Mouse (Mus musculus) G1E (cell line): Measurements from ENCODE around the gene Lefty2.

ENCODE experiments used
- CTCF ChIP-seq: IDR thresholded peaks from 2 replicates; pipeline ENCODE4 v1.5.1; 2012; ENCODE audit warnings: low read depth, low read length, inconsistent platforms, mixed read lengths
- GATA1 ChIP-seq: IDR thresholded peaks from 2 replicates; pipeline ENCODE4 v1.6.1; 2012; ENCODE audit warnings: borderline replicate concordance, low read length, inconsistent platforms, mixed read lengths
- GATA2 ChIP-seq: IDR thresholded peaks from 2 replicates; pipeline ENCODE4 v1.6.1; 2012; ENCODE audit warnings: low read depth, low read length, inconsistent platforms, borderline replicate concordance
- TAL1 ChIP-seq: conservative IDR thresholded peaks from 2 replicates; pipeline ENCODE4 v1.6.1; 2012; ENCODE audit warnings: low read depth, low read length, inconsistent platforms, mixed read lengths

DNA sequence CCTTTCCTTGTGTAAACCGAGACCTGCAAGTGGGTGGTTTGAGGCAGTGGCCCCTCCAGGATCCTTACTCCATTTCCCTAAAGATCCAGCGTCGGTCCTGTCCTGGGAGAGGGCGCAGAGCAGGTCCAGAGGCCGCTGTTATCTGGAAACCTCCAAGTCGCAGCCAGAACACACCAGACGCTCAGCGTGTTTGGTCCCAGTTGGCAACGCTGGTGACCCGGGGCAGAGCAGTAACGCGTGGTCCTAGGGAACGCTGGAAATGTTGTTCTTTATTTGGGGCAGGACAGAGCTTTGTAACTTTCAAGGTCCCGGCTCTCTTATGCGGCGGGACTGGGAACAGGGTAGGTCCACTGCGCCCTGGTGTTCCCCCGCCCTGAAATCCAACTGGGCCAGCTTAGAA lies 48.8 kb downstream of the Lefty2 start:
- TF ChIP-seq CTCF, result no peak
- TF ChIP-seq GATA2, result no peak
- TF ChIP-seq TAL1, result no peak
- no peak for TF ChIP-seq GATA1
